Comparison of ENCODE assay signal across 8 mouse cellular contexts in the genomic region with DNA sequence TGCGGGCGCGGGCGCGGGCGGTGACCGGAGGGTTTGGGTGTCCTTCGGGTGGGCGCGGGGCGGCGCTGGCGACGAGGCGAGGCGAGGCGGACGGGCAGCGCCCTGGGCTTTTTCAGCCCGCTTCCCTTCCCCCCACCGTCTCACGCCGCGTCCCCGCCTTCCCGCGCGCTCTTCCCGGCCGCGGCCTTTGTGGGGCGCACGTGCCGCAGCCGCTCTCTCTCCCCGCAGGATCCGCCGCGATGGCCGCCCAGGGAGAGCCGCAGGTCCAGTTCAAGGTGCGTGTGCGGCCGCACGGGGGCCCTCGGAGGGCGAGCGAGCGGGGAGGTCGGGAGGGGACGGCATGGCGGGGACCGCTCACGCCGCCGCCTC. TPM values are rescaled to one million over a fixed set of nuclear protein-coding genes. Genes with fewer than 3 reads are reported as not detected.
DNase-seq lines count a peak whose midpoint lies in the region; ATAC-seq and TF ChIP-seq lines count a peak whose summit lies in the region.

No protein-coding gene starts in this region.

- peak; percentile 23 for TF ChIP-seq CTCF in heart, adult 2 months (IDR thresholded peaks at IDR 0.05)
- no peak for TF ChIP-seq CTCF in ES-Bruce4 (IDR thresholded peaks at IDR 0.05; ENCODE audit: low read depth, low read length)

- peak overlapping the region; percentile 90 for H3K9ac ChIP-seq in heart, adult 2 months (ENCODE audit: low read depth, low read length)
- H3K9ac ChIP-seq in ES-Bruce4 (ENCODE audit: low read depth, poor library complexity, severe bottlenecking) = peak overlapping the region; percentile 97
- H3K9ac ChIP-seq in liver, embryonic 11.5 days (ENCODE audit: low read depth, low read length) = peak overlapping the region; percentile 99
- peak overlapping the region; percentile 98 for H3K9ac ChIP-seq in stomach, embryonic 16.5 days (ENCODE audit: low read length)

- peaks cover 2% of the 10 kb centered on the region; the same call in 1 of the 2 replicates for H3K79me2 ChIP-seq in heart, adult 2 months (replicated peaks; ENCODE audit: control insufficient read depth, insufficient read depth, low read length)

- peaks cover 1% of the 10 kb centered on the region for H3K4me1 ChIP-seq in heart, adult 2 months (ENCODE audit: control insufficient read depth, insufficient read depth, low read length)
- no peaks in the 10 kb centered on the region for H3K4me1 ChIP-seq in ES-Bruce4 (ENCODE audit: control insufficient read depth, insufficient read depth, low read length)
- peaks cover 24% of the 10 kb centered on the region for H3K4me1 ChIP-seq in forebrain, embryonic 10.5 days
- peaks cover 5% of the 10 kb centered on the region for H3K4me1 ChIP-seq in liver, embryonic 11.5 days (replicated peaks; ENCODE audit: control insufficient read depth, insufficient read depth, low read length)
- peaks cover 9% of the 10 kb centered on the region; the same call in 1 of the 2 replicates for H3K4me1 ChIP-seq in stomach, embryonic 16.5 days (ENCODE audit: control insufficient read depth, insufficient read depth, low read length)

- TF ChIP-seq POLR2A in heart, adult 2 months (IDR thresholded peaks at IDR 0.05; ENCODE audit: insufficient read depth, low read depth, low read length) = no peak
- no peak for TF ChIP-seq POLR2A in ES-Bruce4 (IDR thresholded peaks at IDR 0.05; ENCODE audit: insufficient read depth, low read length)

- no peak for DNase-seq in heart, adult 2 months
- DNase-seq in heart, postnatal 25 days (ENCODE audit: low spot score) = no peak
- no peak for DNase-seq in forebrain, embryonic 10.5 days (ENCODE audit: extremely low spot score, low spot score)
- DNase-seq in liver, embryonic 11.5 days (ENCODE audit: low spot score) = no peak
- no peak for DNase-seq in layer of hippocampus, adult 9-10 months (ENCODE audit: low spot score)
- no peak for DNase-seq in layer of hippocampus, adult 18-20 months (ENCODE audit: low spot score in 2 of 2)

- H3K27ac ChIP-seq in heart, adult 2 months = peak overlapping the region; percentile 92
- peak overlapping the region; percentile 71 for H3K27ac ChIP-seq in ES-Bruce4 (ENCODE audit: insufficient read depth, low read length)
- peak overlapping the region; percentile 100 for H3K27ac ChIP-seq in forebrain, embryonic 10.5 days
- H3K27ac ChIP-seq in liver, embryonic 11.5 days (ENCODE audit: low read depth, low read length) = peak overlapping the region; percentile 98
- H3K27ac ChIP-seq in stomach, embryonic 16.5 days (ENCODE audit: low read length) = peak overlapping the region; percentile 97

- no peaks in the 10 kb centered on the region for H3K27me3 ChIP-seq in heart, adult 2 months (ENCODE audit: control insufficient read depth, insufficient read depth, low read length)
- H3K27me3 ChIP-seq in ES-Bruce4 (ENCODE audit: control insufficient read depth, insufficient read depth, low read length, poor library complexity, severe bottlenecking) = no peaks in the 10 kb centered on the region
- no peaks in the 10 kb centered on the region for H3K27me3 ChIP-seq in forebrain, embryonic 10.5 days (ENCODE audit: poor library complexity, severe bottlenecking)
- no peaks in the 10 kb centered on the region for H3K27me3 ChIP-seq in liver, embryonic 11.5 days (replicated peaks; ENCODE audit: control insufficient read depth, insufficient read depth, low read length)
- H3K27me3 ChIP-seq in stomach, embryonic 16.5 days (ENCODE audit: control insufficient read depth, insufficient read depth, low read length) = no peaks in the 10 kb centered on the region

- under 1% methylated on average over 50 of the region's 56 CpGs for WGBS in heart, adult 2 months
- under 1% methylated on average over 43 of the region's 56 CpGs for WGBS in forebrain, embryonic 10.5 days
- WGBS in liver, embryonic 11.5 days = 1% methylated on average over 32 of the region's 56 CpGs
- under 1% methylated on average over 56 of the region's 56 CpGs for WGBS in stomach, embryonic 16.5 days

- peak; percentile 35 for ATAC-seq in liver, embryonic 11.5 days (replicated peaks; ENCODE audit: low FRiP score)
- peak; percentile 82 for ATAC-seq in stomach, embryonic 16.5 days (ENCODE audit: insufficient read depth, low FRiP score)

- no peaks in the 10 kb centered on the region for H3K9me3 ChIP-seq in ES-Bruce4 (replicated peaks; ENCODE audit: control insufficient read depth, insufficient read depth, low read length, poor library complexity, severe bottlenecking)
- H3K9me3 ChIP-seq in forebrain, embryonic 10.5 days = no peaks in the 10 kb centered on the region
- H3K9me3 ChIP-seq in liver, embryonic 11.5 days (ENCODE audit: control insufficient read depth, low read length) = no peaks in the 10 kb centered on the region
- no peaks in the 10 kb centered on the region for H3K9me3 ChIP-seq in stomach, embryonic 16.5 days (replicated peaks; ENCODE audit: control insufficient read depth, low read length)

- H3K4me2 ChIP-seq in liver, embryonic 11.5 days = peak overlapping the region; percentile 91
- peak overlapping the region; percentile 87 for H3K4me2 ChIP-seq in stomach, embryonic 16.5 days (ENCODE audit: low read depth, low read length)

- H3K4me3 ChIP-seq in heart, adult 2 months = peak overlapping the region; percentile 95
- peak overlapping the region; percentile 96 for H3K4me3 ChIP-seq in ES-Bruce4 (ENCODE audit: low read depth, low read length)
- peak overlapping the region; percentile 94 for H3K4me3 ChIP-seq in forebrain, embryonic 10.5 days
- peak overlapping the region; percentile 98 for H3K4me3 ChIP-seq in liver, embryonic 11.5 days (ENCODE audit: low read depth, low read length)
- peak overlapping the region; percentile 93 for H3K4me3 ChIP-seq in stomach, embryonic 16.5 days (replicated peaks; ENCODE audit: low read length)

- peaks cover 9% of the 10 kb centered on the region for H3K36me3 ChIP-seq in heart, adult 2 months (ENCODE audit: control insufficient read depth, insufficient read depth, low read length)
- peaks cover 34% of the 10 kb centered on the region for H3K36me3 ChIP-seq in ES-Bruce4 (ENCODE audit: control insufficient read depth, insufficient read depth, low read length, poor library complexity, severe bottlenecking)
- peaks cover 45% of the 10 kb centered on the region for H3K36me3 ChIP-seq in forebrain, embryonic 10.5 days (replicated peaks)
- peaks cover 15% of the 10 kb centered on the region for H3K36me3 ChIP-seq in liver, embryonic 11.5 days (ENCODE audit: control insufficient read depth, insufficient read depth, low read length)
- no peaks in the 10 kb centered on the region; the same call in 1 of the 2 replicates for H3K36me3 ChIP-seq in stomach, embryonic 16.5 days (ENCODE audit: control insufficient read depth, insufficient read depth, low read length)

- no peak for TF ChIP-seq EP300 in heart, adult 2 months (IDR thresholded peaks at IDR 0.05; ENCODE audit: insufficient read depth, low read depth, low read length)
- no peak for TF ChIP-seq EP300 in ES-Bruce4 (IDR thresholded peaks at IDR 0.05; ENCODE audit: insufficient read depth, low read depth, low read length)

- intact Hi-C loops in heart, adult 2 months (cut with DNase I) = loop anchor here (1.0 to 10.0 kb wide), 2 partner anchors 12 to 1155 kb away; partner anchors contain the start of genes Rabgef1 and Stx2
- intact Hi-C loops in heart, postnatal 25 days (cut with DNase I) = no loop called here

RNA-seq across cellular contexts. Expression of gene Ran, which starts 0.4 kb away (rescaled TPM):
- total RNA-seq in heart, adult 2 months (2021) = 10 to 100 TPM; 88.2 to 99.2 TPM
- 44.4 and 58.1 TPM in 2 replicates for polyA plus RNA-seq in heart, adult 2 months (2012; rRNA removed)
- total RNA-seq in heart, postnatal 25 days (2021) = 100 to 1,000 TPM in 1 of 2 experiments, 10 to 100 TPM in 1; 94.6 to 110 TPM
- polyA plus RNA-seq in ES-Bruce4 (2011; ENCODE audit: insufficient read depth, insufficient read length, low read depth, missing spikeins) = 669 and 685 TPM in 2 replicates
- 1,091 and 1,094 TPM in 2 replicates for polyA plus RNA-seq in forebrain, embryonic 10.5 days (2016; fragmentation: Nextera tagmentation; extraction: Ambion mirVana)
- polyA plus RNA-seq in liver, embryonic 11.5 days (2014; fragmentation: Nextera tagmentation; extraction: Ambion mirVana) = 878 and 928 TPM in 2 replicates
- 421 and 484 TPM in 2 replicates for polyA plus RNA-seq in stomach, embryonic 16.5 days (2015; fragmentation: Nextera tagmentation; extraction: Ambion mirVana)
- total RNA-seq in layer of hippocampus, adult 18-20 months (2021) = 100 to 1,000 TPM; 161 to 173 TPM

RNA-seq across cellular contexts. Expression of gene Stx2, which starts 11.9 kb away (rescaled TPM):
- total RNA-seq in heart, adult 2 months (2021) = 10 to 100 TPM; 12.0 to 14.2 TPM
- 17.1 and 24.2 TPM in 2 replicates for polyA plus RNA-seq in heart, adult 2 months (2012; rRNA removed)
- total RNA-seq in heart, postnatal 25 days (2021) = 10 to 100 TPM; 12.6 to 14.2 TPM
- polyA plus RNA-seq in ES-Bruce4 (2011; ENCODE audit: insufficient read depth, insufficient read length, low read depth, missing spikeins) = 19.8 and 25.9 TPM in 2 replicates
- 24.9 and 25.3 TPM in 2 replicates for polyA plus RNA-seq in forebrain, embryonic 10.5 days (2016; fragmentation: Nextera tagmentation; extraction: Ambion mirVana)
- 87.3 and 98.4 TPM in 2 replicates for polyA plus RNA-seq in liver, embryonic 11.5 days (2014; fragmentation: Nextera tagmentation; extraction: Ambion mirVana)
- polyA plus RNA-seq in stomach, embryonic 16.5 days (2015; fragmentation: Nextera tagmentation; extraction: Ambion mirVana) = 27.8 and 30.6 TPM in 2 replicates
- total RNA-seq in layer of hippocampus, adult 18-20 months (2021) = 10 to 100 TPM; 27.1 to 29.2 TPM
